Mouse (Mus musculus): Measurements from ENCODE around the gene Shisa3.

Gene Shisa3

DNA sequence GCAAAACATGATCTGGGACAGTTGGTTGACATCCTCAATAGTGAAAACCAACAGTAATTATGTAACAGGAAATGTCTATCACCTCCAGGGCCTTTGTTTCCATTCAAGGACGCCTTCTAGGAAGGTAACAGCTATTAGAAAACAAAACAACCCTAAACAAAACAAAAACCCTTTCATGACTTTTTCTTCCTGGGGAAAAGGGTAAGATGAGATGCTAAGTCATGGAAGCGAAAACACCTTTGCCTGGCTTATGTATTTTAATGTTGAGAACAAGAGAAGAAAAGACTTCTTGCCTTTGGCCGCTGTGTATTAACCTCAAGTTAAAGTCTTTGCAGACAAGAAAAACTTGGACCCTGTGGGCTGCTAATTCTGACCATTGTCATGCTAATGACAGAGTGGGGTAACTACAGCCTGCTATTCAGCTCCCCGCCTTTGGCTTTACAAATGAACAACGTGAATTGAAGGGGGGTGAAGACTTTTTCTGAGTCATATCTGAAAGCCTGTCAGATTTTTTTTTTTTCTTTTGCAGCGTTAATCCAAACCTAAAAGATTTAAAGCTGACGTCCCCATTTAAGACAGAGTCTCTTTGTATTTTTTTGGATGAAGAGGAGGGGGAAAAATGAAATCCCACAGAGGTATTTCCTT, 25.6 kb downstream of the Shisa3 start:
- no peak for DNase-seq (ENCODE audit: low read depth, low spot score)

DNA sequence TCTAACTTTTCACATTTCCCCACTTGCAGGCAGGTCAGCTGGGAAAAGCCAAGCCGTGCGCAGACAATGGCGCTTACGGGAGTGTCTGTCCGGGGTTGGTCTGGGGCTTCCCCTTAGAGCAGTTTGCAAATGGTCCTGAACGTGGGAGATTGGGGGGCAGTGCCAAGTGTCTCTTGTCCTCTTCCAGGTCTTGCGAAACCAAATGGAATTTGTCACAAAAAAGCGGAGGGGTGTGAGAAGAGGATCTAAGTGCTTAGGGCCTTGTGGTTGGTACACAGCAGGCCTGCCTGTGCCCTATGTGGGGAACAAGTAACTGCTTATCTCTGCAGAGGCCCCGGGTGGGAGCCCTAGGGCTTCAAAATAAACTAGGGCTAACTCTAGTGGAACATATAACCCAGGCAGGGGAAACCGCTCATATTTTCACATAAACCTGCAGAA, 26.2 kb downstream of the Shisa3 start:
- DNase-seq (ENCODE audit: low read depth, low spot score) = no peak

GRCm38 (mm10) chr5:67634339-67634738, 26.7 kb downstream of the Shisa3 start:
- no peak for DNase-seq (ENCODE audit: low read depth, low spot score)

- no peak for DNase-seq (ENCODE audit: low read depth, low spot score)
These were observed 33.1 kb downstream of the Shisa3 start for GRCm38 (mm10) chr5:67640596-67641312.

DNA sequence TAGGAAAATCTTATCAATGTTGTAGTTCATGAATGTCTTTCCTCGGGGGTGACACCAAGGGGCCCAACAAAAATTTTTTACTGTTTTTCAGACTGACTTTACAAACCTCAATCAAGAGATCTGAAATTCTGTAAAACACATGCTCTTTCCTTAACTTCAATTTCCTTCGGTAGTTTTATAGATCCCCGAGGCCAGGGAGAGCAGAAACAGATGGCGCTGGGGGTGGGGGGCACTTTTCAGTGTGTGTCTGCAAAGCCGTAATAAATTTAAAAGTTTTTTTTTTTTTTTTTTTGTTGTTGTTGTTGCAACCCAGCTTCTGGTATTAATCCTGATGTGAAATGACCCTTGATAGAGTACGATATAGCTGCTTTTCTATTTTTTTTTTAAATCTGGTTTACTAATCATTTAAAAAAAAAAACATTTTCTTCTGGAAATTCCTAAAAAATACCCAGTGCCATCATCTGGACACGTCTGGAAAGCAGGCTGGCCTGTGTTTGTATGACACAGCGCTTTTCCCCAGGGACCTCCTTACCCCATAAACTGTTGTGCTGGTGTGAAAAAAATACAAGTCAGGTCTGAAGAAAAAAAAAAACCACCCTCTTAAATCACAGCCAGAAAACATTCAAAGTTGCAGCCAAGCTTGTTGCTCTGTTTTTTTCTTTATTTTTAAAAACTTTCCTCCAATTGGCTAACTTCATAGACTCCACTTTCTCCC, 33.9 kb downstream of the Shisa3 start:
- DNase-seq (ENCODE audit: low read depth, low spot score) = no peak

GRCm38 (mm10) chr5:67643537-67644255, 36.0 kb downstream of the Shisa3 start:
- DNase-seq (ENCODE audit: low read depth, low spot score) = no peak

GRCm38 (mm10) chr5:67646756-67647529, 39.3 kb downstream of the Shisa3 start:
- DNase-seq (ENCODE audit: low read depth, low spot score) = no peak

DNA sequence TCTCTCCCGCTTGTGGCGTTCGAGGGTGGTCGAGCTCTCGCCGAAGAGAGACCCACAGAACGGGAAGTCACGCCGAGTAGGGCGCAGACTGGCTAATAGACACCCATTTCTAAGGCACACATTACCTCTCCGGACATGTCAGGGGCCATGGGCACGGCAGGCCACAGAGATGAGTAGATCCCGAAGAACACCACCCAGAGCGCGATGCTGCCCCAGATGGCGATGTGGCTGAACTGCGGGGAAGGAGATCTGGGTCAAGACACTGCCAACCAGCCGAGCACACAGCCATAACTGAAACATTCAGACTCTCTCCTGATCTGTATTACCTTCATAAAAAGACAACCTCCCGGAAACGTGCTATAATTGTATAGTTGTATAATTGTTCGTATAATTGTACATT, 39.9 kb downstream of the Shisa3 start:
- peak; percentile 8 for DNase-seq (ENCODE audit: low read depth, low spot score)

- no peak for DNase-seq (ENCODE audit: low read depth, low spot score)
These were observed 41.5 kb downstream of the Shisa3 start for GRCm38 (mm10) chr5:67649156-67649555.

GRCm38 (mm10) chr5:67650021-67650420, 42.3 kb downstream of the Shisa3 start:
- no peak for DNase-seq (ENCODE audit: low read depth, low spot score)

DNA sequence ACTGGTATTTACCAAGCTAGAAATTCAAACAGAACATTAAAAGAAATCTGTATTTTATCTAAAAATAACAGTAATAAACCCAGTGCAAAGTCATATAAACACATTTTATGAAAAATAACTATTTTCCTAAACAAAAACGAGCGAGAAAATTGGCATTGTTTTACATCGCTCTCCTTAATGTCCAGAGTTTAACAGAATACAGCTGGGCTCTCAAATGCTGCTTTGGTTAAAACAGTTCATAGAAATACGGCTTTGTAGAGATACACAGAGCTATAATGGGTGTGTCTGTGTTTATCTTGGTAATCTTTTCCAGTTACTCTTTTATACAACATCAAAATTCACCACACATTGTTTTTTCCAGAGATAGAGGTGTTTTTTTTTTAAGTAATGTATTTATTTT, 44.8 kb downstream of the Shisa3 start:
- DNase-seq (ENCODE audit: low read depth, low spot score) = no peak

GRCm38 (mm10) chr5:67653543-67653942, 45.9 kb downstream of the Shisa3 start:
- no peak for DNase-seq (ENCODE audit: low read depth, low spot score)

DNA sequence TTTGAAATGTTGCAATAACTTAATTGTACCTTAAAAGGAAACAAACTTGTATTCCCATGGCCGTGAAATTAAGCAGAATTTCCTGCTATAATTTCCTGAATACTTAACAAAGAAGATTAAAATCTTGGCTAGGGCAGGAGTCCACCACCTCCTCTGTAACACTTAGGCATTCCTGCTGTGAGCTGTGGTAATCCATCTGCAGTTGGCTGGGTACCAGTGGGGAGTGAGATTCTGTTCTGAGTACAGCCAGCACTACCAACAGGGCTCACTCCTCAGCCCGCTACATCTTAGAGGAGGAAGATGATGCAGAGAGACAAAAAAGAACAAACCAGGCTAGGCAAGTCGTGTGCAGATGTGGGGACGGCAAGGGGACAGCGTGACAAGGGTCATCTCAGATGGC, 46.9 kb downstream of the Shisa3 start:
- no peak for DNase-seq (ENCODE audit: low read depth, low spot score)

GRCm38 (mm10) chr5:67655696-67656519, 48.2 kb downstream of the Shisa3 start:
- no peak for DNase-seq (ENCODE audit: low read depth, low spot score)

- no peak for DNase-seq (ENCODE audit: low read depth, low spot score)
These were observed 49.2 kb downstream of the Shisa3 start for GRCm38 (mm10) chr5:67656821-67657259.

- no peak for DNase-seq (ENCODE audit: low read depth, low spot score)
These were observed 52.2 kb downstream of the Shisa3 start for GRCm38 (mm10) chr5:67659864-67660263.

- no peak for DNase-seq (ENCODE audit: low read depth, low spot score)
These were observed 55.0 kb downstream of the Shisa3 start for GRCm38 (mm10) chr5:67662715-67663114.

DNA sequence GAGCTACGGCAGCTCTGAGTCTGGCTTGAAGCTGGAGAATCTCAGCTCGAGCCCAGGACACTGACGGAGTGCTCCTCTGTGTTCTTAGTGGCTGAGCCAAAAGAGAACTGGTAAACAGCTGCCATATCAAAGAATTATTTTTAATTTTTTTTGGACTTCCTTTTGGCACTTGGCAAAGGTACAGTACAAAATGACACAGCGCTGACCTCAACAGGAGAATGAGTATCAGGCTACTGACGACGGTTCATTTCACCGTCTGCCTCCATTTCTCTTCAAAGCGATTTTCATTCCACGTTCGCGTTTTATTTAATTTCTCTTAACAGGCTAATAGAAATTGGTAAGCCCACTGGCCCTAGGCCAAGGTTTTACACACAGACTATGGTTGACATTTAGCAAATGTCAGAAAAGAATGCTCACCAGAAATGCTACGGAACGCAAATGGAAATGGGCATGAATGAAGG, 61.8 kb downstream of the Shisa3 start:
- no peak for DNase-seq (ENCODE audit: low read depth, low spot score)

GRCm38 (mm10) chr5:67670158-67670557, 62.5 kb downstream of the Shisa3 start:
- DNase-seq (ENCODE audit: low read depth, low spot score) = no peak

DNA sequence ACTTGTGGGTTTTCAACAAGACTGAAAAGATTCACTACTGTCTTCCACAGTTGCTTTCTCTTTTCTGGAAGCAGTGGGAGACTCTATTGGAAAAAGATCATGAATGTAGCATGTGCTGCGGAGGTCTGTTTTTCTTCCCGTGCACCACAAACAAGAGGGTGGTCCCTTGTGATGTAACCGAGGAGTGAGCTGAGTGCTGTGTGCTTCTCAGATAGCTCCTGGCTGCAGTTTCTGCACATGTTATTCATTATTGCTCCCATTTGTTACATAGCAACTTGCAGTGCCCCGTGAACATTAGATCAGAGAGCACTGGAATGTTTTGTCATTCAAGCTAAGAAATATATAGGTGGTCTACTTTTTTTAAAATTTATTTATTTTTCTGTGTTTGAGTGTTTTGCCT, 65.3 kb downstream of the Shisa3 start:
- DNase-seq (ENCODE audit: low read depth, low spot score) = no peak
